Mouse (Mus musculus) ES-E14 (cell line): ENCODE data around the gene Mtcl1. TPM values are rescaled to one million over a fixed set of nuclear protein-coding genes. Genes with fewer than 3 reads are reported as not detected.

ENCODE experiments used
- DNase-seq: peaks from one replicate; pipeline ENCODE4 v3.0.0-alpha.2; 2013; ENCODE audit warnings: low read depth, low spot score
- H3K27ac ChIP-seq: 2 replicates; pipeline ENCODE4 v1.5.1; 2012; ENCODE audit warnings: low read depth, mild to moderate bottlenecking, low read length, moderate library complexity, mixed read lengths; ENCODE audit not compliant: poor library complexity, insufficient read depth, severe bottlenecking
- H3K36me3 ChIP-seq: 2 replicates; pipeline ENCODE4 v1.6.1; 2012; ENCODE audit warnings: mild to moderate bottlenecking, low read length, moderate library complexity, mixed read lengths; ENCODE audit not compliant: control insufficient read depth, poor library complexity, insufficient read depth, severe bottlenecking
- H3K4me1 ChIP-seq, 2 experiments: fragments of 150-350 bp in 1 of 2; sonication (generic) in 1 of 2; 2 replicates each; pipeline ENCODE4 v1.6.1; 2012; ENCODE audit warnings: low read length in 2 of 2, mild to moderate bottlenecking in 1 of 2, mixed read lengths in 1 of 2; ENCODE audit not compliant: control insufficient read depth in 2 of 2, insufficient read depth in 2 of 2, poor library complexity in 1 of 2
- H3K4me3 ChIP-seq, 2 experiments: fragments of 150-350 bp in 1 of 2; sonication (generic) in 1 of 2; 2 replicates each; pipeline ENCODE4 v1.5.1; 2012; ENCODE audit warnings: low read length in 2 of 2, low read depth in 1 of 2, mild to moderate bottlenecking in 1 of 2, mixed read lengths in 1 of 2; ENCODE audit not compliant: insufficient read depth in 1 of 2, poor library complexity in 1 of 2, severe bottlenecking in 1 of 2
- H3K9ac ChIP-seq: 2 replicates; pipeline ENCODE4 v1.6.1; 2012; ENCODE audit warnings: low read depth, mild to moderate bottlenecking, low read length, mixed read lengths; ENCODE audit not compliant: poor library complexity, insufficient read depth, severe bottlenecking
- H3K9me3 ChIP-seq: fragments of 150-350 bp; sonication (generic); 2 replicates; pipeline ENCODE4 v1.6.1; 2012; ENCODE audit warnings: low read depth, mild to moderate bottlenecking, low read length; ENCODE audit not compliant: control insufficient read depth, insufficient read depth
- CHD2 ChIP-seq: IDR thresholded peaks from 2 replicates; pipeline ENCODE4 v1.6.1; 2014; ENCODE audit warnings: mild to moderate bottlenecking, low read depth, low read length, inconsistent platforms
- HCFC1 ChIP-seq: IDR thresholded peaks from 2 replicates; pipeline ENCODE4 v1.6.1; 2012; ENCODE audit warnings: low read length, inconsistent platforms, borderline replicate concordance; ENCODE audit not compliant: insufficient read depth
- MAFK ChIP-seq: IDR thresholded peaks from 2 replicates; pipeline ENCODE4 v1.6.1; 2014; ENCODE audit warnings: mild to moderate bottlenecking, low read depth, low read length, inconsistent platforms; ENCODE audit not compliant: insufficient read depth
- ZC3H11A ChIP-seq: IDR thresholded peaks from 2 replicates; pipeline ENCODE4 v1.6.1; 2012; ENCODE audit warnings: low read depth, mild to moderate bottlenecking, inconsistent platforms, low read length, borderline replicate concordance
- ZNF384 ChIP-seq: IDR thresholded peaks from 2 replicates; pipeline ENCODE4 v1.6.1; 2012; ENCODE audit warnings: low read depth, low read length, inconsistent platforms
- in situ Hi-C, 2 experiments: fragments of 600-800 bp; cut with MboI; formaldehyde crosslinking; loops; one replicate each; pipeline ENCODE4 v1.15.1; 2025; ENCODE audit warnings: low sequenced_read_pairs in 2 of 2, inconsistent platforms in 1 of 2; ENCODE audit not compliant: unreplicated experiment in 2 of 2
- total RNA-seq: library from RNA; depleted of rRNA; stranded (reverse); fragments of 300-350 nt; gene quantifications from 2 replicates; pipeline ENCODE4 v1.2.3, GENCODE M21; 2012

The Mtcl1 gene
- total RNA-seq, 1 experiment: 75.8 TPM

DNA sequence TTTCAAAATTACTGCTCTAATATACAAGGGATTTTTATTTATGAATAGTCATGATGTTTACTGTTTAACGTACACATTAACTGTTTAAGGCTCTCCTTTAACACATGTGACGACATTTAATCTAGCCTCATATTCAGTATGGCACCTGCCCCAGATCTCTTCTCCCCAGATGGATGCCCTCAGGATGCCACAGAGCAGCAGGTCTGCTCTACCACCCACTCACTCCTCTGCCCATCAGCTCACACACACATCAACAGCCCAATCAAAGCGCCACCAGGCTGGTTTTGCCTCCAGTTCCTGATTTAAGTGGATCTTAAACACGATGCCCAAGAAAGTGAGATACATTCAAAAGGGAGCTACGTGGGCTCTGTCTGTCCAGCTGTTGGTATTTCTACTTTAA lies 41.1 kb downstream of the Mtcl1 start:
- H3K9me3 ChIP-seq: no peaks in the 10 kb centered on the region
- H3K36me3 ChIP-seq: peaks cover 38% of the 10 kb centered on the region
- peaks cover 0 to 26% of the 10 kb centered on the region in 2 experiments; a peak in 2 of 4 replicates for H3K4me1 ChIP-seq
- TF ChIP-seq MAFK (no peak), ZNF384 (no peak), HCFC1 (no peak), CHD2 (no peak), ZC3H11A (no peak)
- no peak overlapping the region for H3K4me3 ChIP-seq
- no peak for DNase-seq
- in situ Hi-C loops: no loop called here
- no peak overlapping the region for H3K27ac ChIP-seq
- H3K9ac ChIP-seq: no peak overlapping the region

DNA sequence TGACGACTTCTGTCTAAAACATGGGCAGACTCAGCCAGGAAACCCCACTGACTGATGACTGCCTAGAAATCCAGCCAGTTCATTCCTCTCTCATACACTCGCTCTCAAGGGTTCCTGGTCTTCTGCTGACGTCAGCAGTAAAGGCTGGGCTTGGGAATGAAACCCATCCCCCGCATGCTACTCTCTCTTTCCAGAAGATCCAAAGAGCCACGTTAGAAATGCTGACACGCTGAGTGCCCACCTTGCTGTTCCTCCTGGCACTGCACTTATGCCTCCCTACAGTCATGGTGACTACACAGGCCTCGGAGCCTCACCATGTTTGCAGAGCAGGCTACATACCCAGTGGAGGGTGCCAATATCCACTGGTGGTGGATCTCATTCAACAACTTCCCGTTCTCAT lies 41.7 kb downstream of the Mtcl1 start:
- no peak for DNase-seq
- in situ Hi-C loops: no loop called here
- H3K36me3 ChIP-seq: peaks cover 36% of the 10 kb centered on the region
- TF ChIP-seq HCFC1 (no peak), MAFK (peak; percentile 89)
- no peak overlapping the region for H3K27ac ChIP-seq
- H3K9me3 ChIP-seq: no peaks in the 10 kb centered on the region
- H3K4me3 ChIP-seq: no peak overlapping the region
- no peak overlapping the region for H3K9ac ChIP-seq
- H3K4me1 ChIP-seq: peaks cover 0 to 22% of the 10 kb centered on the region in 2 experiments; a peak in 2 of 4 replicates

DNA sequence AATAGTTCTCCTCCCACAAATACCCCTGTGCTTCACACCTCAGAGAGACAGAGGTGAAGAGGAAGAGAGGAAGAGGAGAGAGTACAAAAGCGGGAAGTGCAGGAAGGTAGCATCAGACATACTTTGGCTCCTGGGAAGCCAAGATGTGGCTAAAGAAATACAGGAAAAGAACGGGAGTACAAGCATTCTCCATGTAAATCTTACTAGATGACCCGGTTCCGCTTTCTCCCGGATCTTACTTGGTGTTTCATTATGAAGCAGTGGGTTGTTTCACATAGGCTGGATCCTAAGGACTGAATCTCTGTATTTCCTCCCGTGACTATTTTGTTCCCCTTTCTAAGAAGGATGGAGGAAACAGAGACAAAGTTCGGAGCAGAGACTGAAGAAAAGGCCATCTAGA lies 43.9 kb downstream of the Mtcl1 start:
- no peaks in the 10 kb centered on the region for H3K9me3 ChIP-seq
- no peak overlapping the region for H3K9ac ChIP-seq
- H3K36me3 ChIP-seq: peaks cover 27% of the 10 kb centered on the region
- in situ Hi-C loops: no loop called here
- H3K27ac ChIP-seq: no peak overlapping the region
- no peak for DNase-seq
- H3K4me3 ChIP-seq: no peak overlapping the region
- TF ChIP-seq ZNF384 (no peak), MAFK (no peak), ZC3H11A (no peak), CHD2 (no peak), HCFC1 (no peak)
- peaks cover 0 to 14% of the 10 kb centered on the region in 2 experiments; a peak in 2 of 4 replicates for H3K4me1 ChIP-seq

DNA sequence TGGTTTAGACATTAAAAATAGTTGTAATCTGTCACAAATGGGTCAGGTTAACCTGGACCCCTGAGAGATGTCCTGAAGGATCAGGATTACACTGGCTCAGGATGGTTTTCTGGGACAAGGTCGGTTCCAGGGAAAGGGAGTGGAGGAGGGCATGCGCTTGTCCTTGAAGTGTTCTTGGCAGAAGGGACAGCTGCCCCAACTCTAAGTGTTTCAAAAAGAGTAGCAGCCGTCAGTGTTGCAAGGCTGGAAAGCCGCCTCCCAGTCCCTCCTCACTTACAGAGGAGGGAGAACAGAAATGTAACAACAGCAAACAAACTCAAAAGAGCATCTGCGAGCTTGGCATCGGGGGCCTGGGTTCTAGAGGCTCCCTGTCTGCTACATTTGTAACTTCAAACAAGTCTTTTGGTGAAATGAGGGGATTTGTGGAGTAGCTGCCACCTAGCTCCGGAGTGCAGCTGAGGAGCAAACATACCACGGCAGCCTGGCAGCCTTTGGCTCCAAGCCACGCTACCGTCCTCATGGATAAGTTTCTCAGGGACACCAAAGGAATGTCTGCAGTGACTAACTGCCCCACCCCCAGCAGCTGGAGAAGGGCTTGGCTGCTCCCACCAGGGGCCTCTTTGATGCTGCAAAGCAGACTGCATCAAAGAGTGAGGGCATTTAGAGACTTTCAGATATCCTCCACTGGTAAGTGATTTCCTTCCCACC lies 44.5 kb downstream of the Mtcl1 start:
- in situ Hi-C loops: no loop called here
- Histone ChIP-seq H3K27ac (no peak overlapping the region), H3K9ac (no peak overlapping the region), H3K4me3 (no peak overlapping the region), H3K9me3 (no peaks in the 10 kb centered on the region), H3K4me1 (peaks cover 0 to 14% of the 10 kb centered on the region in 2 experiments; a peak in 2 of 4 replicates), H3K36me3 (peaks cover 23% of the 10 kb centered on the region)
- DNase-seq: peak; percentile 56
- no peak for TF ChIP-seq HCFC1
